Mouse (Mus musculus) cerebellum, adult 8-10 months (tissue): ENCODE measurements around the gene 4930415L06Rik.

ENCODE experiments used
- DNase-seq: peaks from one replicate; pipeline ENCODE4 v3.0.0; 2022

Gene 4930415L06Rik

DNA sequence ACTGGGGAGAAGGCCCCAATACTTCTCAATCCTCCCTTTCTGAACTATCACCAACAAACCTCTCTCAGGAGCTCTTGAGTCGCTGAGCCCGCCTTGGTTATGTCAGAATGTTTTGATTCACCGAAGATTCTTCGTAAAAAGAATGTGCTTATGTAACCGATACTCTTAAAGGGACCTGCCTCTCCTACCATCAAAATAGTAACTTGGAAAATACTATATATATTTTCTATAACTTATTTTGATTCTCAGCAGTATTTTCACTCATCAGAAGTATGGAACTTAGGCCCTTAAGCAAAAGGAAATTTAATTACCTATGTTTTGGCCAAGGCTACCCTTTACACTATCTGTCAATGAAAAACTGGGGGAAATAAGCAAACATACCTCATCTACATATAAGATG lies at the start of gene 4930415L06Rik:
Gene 4930415L06Rik (minus strand): TSS at position 101 of the 400 bp plus-strand sequence.
- no peak for DNase-seq

DNA sequence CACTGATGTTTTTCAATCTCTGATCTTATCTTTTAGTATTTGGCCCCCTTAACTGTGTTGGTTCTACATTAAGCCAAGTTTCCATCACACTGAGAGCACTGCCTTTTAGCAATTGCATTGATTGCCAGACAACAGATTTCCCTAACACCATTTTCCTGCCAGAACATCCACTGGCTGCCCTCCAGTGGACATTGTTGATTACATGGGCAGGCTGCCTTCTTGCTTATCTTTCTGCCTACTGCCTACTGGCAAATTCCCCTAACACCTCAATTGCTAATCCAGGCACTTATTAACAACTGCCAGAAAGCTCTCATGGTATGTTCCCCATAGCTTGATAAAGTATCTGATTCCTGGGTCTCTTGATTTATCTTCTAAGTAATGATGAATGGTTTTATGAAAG lies 46.0 kb upstream of the 4930415L06Rik start:
- no peak for DNase-seq

DNA sequence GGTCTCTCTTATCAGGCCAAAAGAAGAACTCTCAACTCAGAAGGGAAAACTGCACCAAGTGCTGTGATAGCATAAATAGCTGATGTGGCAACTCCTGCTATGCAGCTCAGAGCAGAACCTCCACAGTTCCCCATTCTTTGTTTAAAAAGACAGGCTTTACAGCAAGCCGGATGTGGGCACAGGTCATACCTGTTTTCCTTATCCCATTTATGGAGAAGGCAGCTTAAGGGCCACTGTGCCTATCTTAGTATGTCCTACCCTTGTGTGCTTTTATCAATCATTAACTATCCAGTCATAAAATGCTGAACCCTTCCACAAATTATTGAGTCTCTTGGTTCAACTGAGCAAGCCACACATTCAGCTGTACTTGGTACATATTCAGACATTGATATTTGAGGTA lies 27.8 kb downstream of the 4930415L06Rik start:
- no peak for DNase-seq
